Mouse (Mus musculus): ENCODE data around the gene Hist1h3g. TPM values are rescaled to one million over a fixed set of nuclear protein-coding genes. Genes with fewer than 3 reads are reported as not detected.
"Not testable (repeated sequence)": the region's sequence is repeated elsewhere in the genome, so short reads cannot be mapped to it uniquely, and the experiment has no call there.

The Hist1h3g gene
- polyA plus RNA-seq, 1 experiment from 2014 or later, result 3.0 TPM

GRCm38 (mm10) chr13:23530901-23531875 lies 4.0 kb upstream of the Hist1h3g start, which contains the start of gene Hist1h4h:
Gene Hist1h4h (plus strand): TSS chr13:23531050.
- H3K27ac ChIP-seq (replicated peaks in 1 of 2; ENCODE audit: control insufficient read depth in 1 of 2, insufficient read depth in 1 of 2, low read depth in 2 of 2, low read length in 2 of 2), result peak within 1 kb of the TSS; percentile 95 to 100
- WGBS, result under 1% methylated on average over 50 of the region's 70 CpGs
- H3K9me3 ChIP-seq (ENCODE audit: control insufficient read depth, low read length), result no peaks in the 10 kb centered on the region
- no peaks in the 10 kb centered on the region for H3K27me3 ChIP-seq (ENCODE audit: control insufficient read depth, insufficient read depth, low read length)
- H3K4me2 ChIP-seq (ENCODE audit: low read length), result peak within 1 kb of the TSS; percentile 71
- ATAC-seq (ENCODE audit: insufficient number of reproducible peaks, insufficient read depth, low FRiP score, low read depth), result peak; percentile 81
- H3K4me1 ChIP-seq (ENCODE audit: control insufficient read depth in 2 of 2, insufficient read depth in 2 of 2, low read length in 2 of 2), result peaks cover 8 to 32% of the 10 kb centered on the region in 2 experiments
- peak within 1 kb of the TSS; percentile 95 for H3K9ac ChIP-seq (ENCODE audit: low read length)
- H3K36me3 ChIP-seq (ENCODE audit: control insufficient read depth, insufficient read depth, low read length), result no peaks in the 10 kb centered on the region
- peak within 1 kb of the TSS; percentile 49 to 67 for H3K4me3 ChIP-seq (ENCODE audit: control insufficient read depth in 1 of 2, insufficient read depth in 1 of 2, low read depth in 1 of 2, low read length in 2 of 2)

GRCm38 (mm10) chr13:23532262-23533075 lies 2.8 kb upstream of the Hist1h3g start:
- no peaks in the 10 kb centered on the region for H3K9me3 ChIP-seq (ENCODE audit: control insufficient read depth, low read length)
- H3K4me2 ChIP-seq (ENCODE audit: low read length), result peak overlapping the region; percentile 71
- ATAC-seq (ENCODE audit: insufficient number of reproducible peaks, insufficient read depth, low FRiP score, low read depth), result no peak
- WGBS, result 24% methylated on average over 9 of the region's 9 CpGs
- H3K9ac ChIP-seq (ENCODE audit: low read length), result peak overlapping the region; percentile 71
- peak overlapping the region; percentile 61 to 95 for H3K27ac ChIP-seq (replicated peaks in 1 of 2; ENCODE audit: control insufficient read depth in 1 of 2, insufficient read depth in 1 of 2, low read depth in 2 of 2, low read length in 2 of 2)
- H3K36me3 ChIP-seq (ENCODE audit: control insufficient read depth, insufficient read depth, low read length), result no peaks in the 10 kb centered on the region
- H3K4me1 ChIP-seq (ENCODE audit: control insufficient read depth in 2 of 2, insufficient read depth in 2 of 2, low read length in 2 of 2), result peaks cover 8 to 36% of the 10 kb centered on the region in 2 experiments
- H3K27me3 ChIP-seq (ENCODE audit: control insufficient read depth, insufficient read depth, low read length), result no peaks in the 10 kb centered on the region
- H3K4me3 ChIP-seq (ENCODE audit: control insufficient read depth in 1 of 2, insufficient read depth in 1 of 2, low read depth in 1 of 2, low read length in 2 of 2), result peak overlapping the region; percentile 21 to 67; a peak in 3 of 4 replicates

GRCm38 (mm10) chr13:23533560-23534367 lies 1.5 kb upstream of the Hist1h3g start, which contains the start of gene Hist1h2af:
Gene Hist1h2af (plus strand): TSS chr13:23533906.
- Histone ChIP-seq H3K27ac (replicated peaks in 1 of 2; ENCODE audit: control insufficient read depth in 1 of 2, insufficient read depth in 1 of 2, low read depth in 2 of 2, low read length in 2 of 2) (peak within 1 kb of the TSS; percentile 89 to 95), H3K4me1 (ENCODE audit: control insufficient read depth in 2 of 2, insufficient read depth in 2 of 2, low read length in 2 of 2) (peaks cover 8 to 35% of the 10 kb centered on the region in 2 experiments), H3K9ac (ENCODE audit: low read length) (peak within 1 kb of the TSS; percentile 71), H3K4me2 (ENCODE audit: low read length) (peak within 1 kb of the TSS; percentile 71), H3K4me3 (ENCODE audit: control insufficient read depth in 1 of 2, insufficient read depth in 1 of 2, low read depth in 1 of 2, low read length in 2 of 2) (peak within 1 kb of the TSS; percentile 36 to 48)
- WGBS, result under 1% methylated on average over 23 of the region's 53 CpGs
- ATAC-seq (ENCODE audit: insufficient number of reproducible peaks, insufficient read depth, low FRiP score, low read depth); H3K36me3 ChIP-seq (ENCODE audit: control insufficient read depth, insufficient read depth, low read length); H3K27me3 ChIP-seq (ENCODE audit: control insufficient read depth, insufficient read depth, low read length); H3K9me3 ChIP-seq (ENCODE audit: control insufficient read depth, low read length): not testable (repeated sequence)

GRCm38 (mm10) chr13:23534368-23535131 lies 672 bp upstream of the Hist1h3g start:
- no peaks in the 10 kb centered on the region for H3K9me3 ChIP-seq (ENCODE audit: control insufficient read depth, low read length)
- ATAC-seq (ENCODE audit: insufficient number of reproducible peaks, insufficient read depth, low FRiP score, low read depth), result no peak
- no peaks in the 10 kb centered on the region for H3K36me3 ChIP-seq (ENCODE audit: control insufficient read depth, insufficient read depth, low read length)
- no peaks in the 10 kb centered on the region for H3K27me3 ChIP-seq (ENCODE audit: control insufficient read depth, insufficient read depth, low read length)
- peak overlapping the region; percentile 68 to 95 for H3K27ac ChIP-seq (replicated peaks in 1 of 2; ENCODE audit: control insufficient read depth in 1 of 2, insufficient read depth in 1 of 2, low read depth in 2 of 2, low read length in 2 of 2)
- peak overlapping the region; percentile 24 to 48; a peak in 3 of 4 replicates for H3K4me3 ChIP-seq (ENCODE audit: control insufficient read depth in 1 of 2, insufficient read depth in 1 of 2, low read depth in 1 of 2, low read length in 2 of 2)
- peak overlapping the region; percentile 71 for H3K4me2 ChIP-seq (ENCODE audit: low read length)
- 1% methylated on average over 15 of the region's 15 CpGs for WGBS
- H3K4me1 ChIP-seq (ENCODE audit: control insufficient read depth in 2 of 2, insufficient read depth in 2 of 2, low read length in 2 of 2), result peaks cover 5 to 30% of the 10 kb centered on the region in 2 experiments
- peak overlapping the region; percentile 71 for H3K9ac ChIP-seq (ENCODE audit: low read length)

GRCm38 (mm10) chr13:23536076-23536822 lies 1.0 kb downstream of the Hist1h3g start:
- peak overlapping the region; percentile 78 for H3K9ac ChIP-seq (ENCODE audit: low read length)
- H3K9me3 ChIP-seq (ENCODE audit: control insufficient read depth, low read length), result no peaks in the 10 kb centered on the region
- peak overlapping the region in 1 of 2 experiments; percentile 77; a peak in 1 of 4 replicates for H3K27ac ChIP-seq (replicated peaks in 1 of 2; ENCODE audit: control insufficient read depth in 1 of 2, insufficient read depth in 1 of 2, low read depth in 2 of 2, low read length in 2 of 2)
- peak overlapping the region; percentile 71 for H3K4me2 ChIP-seq (ENCODE audit: low read length)
- H3K4me3 ChIP-seq (ENCODE audit: control insufficient read depth in 1 of 2, insufficient read depth in 1 of 2, low read depth in 1 of 2, low read length in 2 of 2), result peak overlapping the region; percentile 8 to 48; a peak in 3 of 4 replicates
- no peaks in the 10 kb centered on the region for H3K27me3 ChIP-seq (ENCODE audit: control insufficient read depth, insufficient read depth, low read length)
- no peak for ATAC-seq (ENCODE audit: insufficient number of reproducible peaks, insufficient read depth, low FRiP score, low read depth)
- 23% methylated on average over 7 of the region's 7 CpGs for WGBS
- H3K4me1 ChIP-seq (ENCODE audit: control insufficient read depth in 2 of 2, insufficient read depth in 2 of 2, low read length in 2 of 2), result peaks cover 5 to 30% of the 10 kb centered on the region in 2 experiments
- H3K36me3 ChIP-seq (ENCODE audit: control insufficient read depth, insufficient read depth, low read length), result no peaks in the 10 kb centered on the region

- no peaks in the 10 kb centered on the region for H3K36me3 ChIP-seq (ENCODE audit: control insufficient read depth, insufficient read depth, low read length)
- H3K4me1 ChIP-seq (ENCODE audit: control insufficient read depth in 2 of 2, insufficient read depth in 2 of 2, low read length in 2 of 2), result peaks cover 5 to 28% of the 10 kb centered on the region in 2 experiments
- H3K4me2 ChIP-seq (ENCODE audit: low read length), result peak overlapping the region; percentile 71
- H3K27me3 ChIP-seq (ENCODE audit: control insufficient read depth, insufficient read depth, low read length), result no peaks in the 10 kb centered on the region
- peak overlapping the region; percentile 78; the same call in 1 of the 2 replicates for H3K9ac ChIP-seq (ENCODE audit: low read length)
- no peak overlapping the region for H3K27ac ChIP-seq (replicated peaks in 1 of 2; ENCODE audit: control insufficient read depth in 1 of 2, insufficient read depth in 1 of 2, low read depth in 2 of 2, low read length in 2 of 2)
- ATAC-seq (ENCODE audit: insufficient number of reproducible peaks, insufficient read depth, low FRiP score, low read depth), result no peak
- H3K9me3 ChIP-seq (ENCODE audit: control insufficient read depth, low read length), result no peaks in the 10 kb centered on the region
- H3K4me3 ChIP-seq (ENCODE audit: control insufficient read depth in 1 of 2, insufficient read depth in 1 of 2, low read depth in 1 of 2, low read length in 2 of 2), result peak overlapping the region in 1 of 2 experiments; percentile 48; a peak in 2 of 4 replicates
- WGBS, result 80% methylated on average over 3 of the region's 3 CpGs
Measured at GRCm38 (mm10) chr13:23537006-23537710, 1.9 kb downstream of the Hist1h3g start.
